Mouse (Mus musculus): Measurements from ENCODE around the gene Olfr120. TPM values are rescaled to one million over a fixed set of nuclear protein-coding genes. Genes with fewer than 3 reads are reported as not detected.
"Not testable (repeated sequence)": the region's sequence is repeated elsewhere in the genome, so short reads cannot be mapped to it uniquely, and the experiment has no call there.

Gene Olfr120
- total RNA-seq (2015; ENCODE audit: low replicate concordance) (not detected in 2 replicates), total RNA-seq (2017; ENCODE audit: low replicate concordance) (not detected in 2 replicates)

- ATAC-seq (replicated peaks; ENCODE audit: low FRiP score, poor library complexity, severe bottlenecking), result no peak
Measured at GRCm38 (mm10) chr17:37721508-37721907, at the start of gene Olfr120. Gene Olfr120 (plus strand): TSS chr17:37721808.

- not testable (repeated sequence) for ATAC-seq (replicated peaks; ENCODE audit: low FRiP score, poor library complexity, severe bottlenecking)
Measured at GRCm38 (mm10) chr17:37696264-37696663, 25.3 kb upstream of the Olfr120 start, which contains the start of gene Olfr119. Gene Olfr119 (plus strand): TSS chr17:37696564.

GRCm38 (mm10) chr17:37738070-37738469, 16.5 kb downstream of the Olfr120 start:
- ATAC-seq (replicated peaks; ENCODE audit: low FRiP score, poor library complexity, severe bottlenecking), result no peak

- no peak for ATAC-seq (replicated peaks; ENCODE audit: low FRiP score, poor library complexity, severe bottlenecking)
Measured at GRCm38 (mm10) chr17:37768307-37768706, 46.7 kb downstream of the Olfr120 start, which contains the start of gene Olfr122. Gene Olfr122 (plus strand): TSS chr17:37768607.

Other genes starting within 250 kb of the Olfr120 start
- not detected in 2 replicates for gene H2-M2, start 238.3 kb upstream of the Olfr120 start, total RNA-seq (2015; ENCODE audit: low replicate concordance)
- gene H2-M2, start 238.3 kb upstream of the Olfr120 start, total RNA-seq (2017; ENCODE audit: low replicate concordance), result 0.34 TPM in 1 of 2 replicates, not detected in the other
- gene Olfr110, start 229.3 kb upstream of the Olfr120 start, total RNA-seq (2015; ENCODE audit: low replicate concordance), result not detected in 2 replicates
- gene Olfr110, start 229.3 kb upstream of the Olfr120 start, total RNA-seq (2017; ENCODE audit: low replicate concordance), result not detected in 2 replicates
- gene Olfr111, start 213.8 kb upstream of the Olfr120 start, total RNA-seq (2015; ENCODE audit: low replicate concordance), result not detected in 2 replicates
- not detected in 2 replicates for gene Olfr111, start 213.8 kb upstream of the Olfr120 start, total RNA-seq (2017; ENCODE audit: low replicate concordance)
- not detected in 2 replicates for gene Olfr112, start 152.4 kb upstream of the Olfr120 start, total RNA-seq (2015; ENCODE audit: low replicate concordance)
- 0.09 TPM in 1 of 2 replicates, not detected in the other for gene Olfr112, start 152.4 kb upstream of the Olfr120 start, total RNA-seq (2017; ENCODE audit: low replicate concordance)
- gene Olfr113, start 144.1 kb upstream of the Olfr120 start, total RNA-seq (2015; ENCODE audit: low replicate concordance), result not detected in 2 replicates
- not detected in 2 replicates for gene Olfr113, start 144.1 kb upstream of the Olfr120 start, total RNA-seq (2017; ENCODE audit: low replicate concordance)
- gene Olfr114, start 129.1 kb upstream of the Olfr120 start, total RNA-seq (2015; ENCODE audit: low replicate concordance), result not detected in 2 replicates
- gene Olfr114, start 129.1 kb upstream of the Olfr120 start, total RNA-seq (2017; ENCODE audit: low replicate concordance), result not detected in 2 replicates
- gene Olfr115, start 94.7 kb upstream of the Olfr120 start, total RNA-seq (2015; ENCODE audit: low replicate concordance), result not detected in 2 replicates
- not detected in 2 replicates for gene Olfr115, start 94.7 kb upstream of the Olfr120 start, total RNA-seq (2017; ENCODE audit: low replicate concordance)
- gene Olfr116, start 94.6 kb upstream of the Olfr120 start, total RNA-seq (2015; ENCODE audit: low replicate concordance), result not detected in 2 replicates
- not detected in 2 replicates for gene Olfr116, start 94.6 kb upstream of the Olfr120 start, total RNA-seq (2017; ENCODE audit: low replicate concordance)
- not detected in 2 replicates for gene Olfr117, start 58.0 kb upstream of the Olfr120 start, total RNA-seq (2015; ENCODE audit: low replicate concordance)
- not detected in 2 replicates for gene Olfr117, start 58.0 kb upstream of the Olfr120 start, total RNA-seq (2017; ENCODE audit: low replicate concordance)
- not detected in 2 replicates for gene Olfr118, start 54.8 kb upstream of the Olfr120 start, total RNA-seq (2015; ENCODE audit: low replicate concordance)
- not detected in 2 replicates for gene Olfr118, start 54.8 kb upstream of the Olfr120 start, total RNA-seq (2017; ENCODE audit: low replicate concordance)
- not detected in 2 replicates for gene Olfr119, start 25.2 kb upstream of the Olfr120 start, total RNA-seq (2015; ENCODE audit: low replicate concordance)
- not detected in 2 replicates for gene Olfr119, start 25.2 kb upstream of the Olfr120 start, total RNA-seq (2017; ENCODE audit: low replicate concordance)
- not detected in 2 replicates for gene Olfr121, start 27.0 kb downstream of the Olfr120 start, total RNA-seq (2015; ENCODE audit: low replicate concordance)
- gene Olfr121, start 27.0 kb downstream of the Olfr120 start, total RNA-seq (2017; ENCODE audit: low replicate concordance), result not detected in 2 replicates
- not detected in 2 replicates for gene Olfr122, start 46.8 kb downstream of the Olfr120 start, total RNA-seq (2015; ENCODE audit: low replicate concordance)
- gene Olfr122, start 46.8 kb downstream of the Olfr120 start, total RNA-seq (2017; ENCODE audit: low replicate concordance), result not detected in 2 replicates
- gene Olfr123, start 71.7 kb downstream of the Olfr120 start, total RNA-seq (2015; ENCODE audit: low replicate concordance), result not detected in 2 replicates
- not detected in 2 replicates for gene Olfr123, start 71.7 kb downstream of the Olfr120 start, total RNA-seq (2017; ENCODE audit: low replicate concordance)
- not detected in 2 replicates for gene Olfr124, start 78.1 kb downstream of the Olfr120 start, total RNA-seq (2015; ENCODE audit: low replicate concordance)
- not detected in 2 replicates for gene Olfr124, start 78.1 kb downstream of the Olfr120 start, total RNA-seq (2017; ENCODE audit: low replicate concordance)
- gene Olfr125, start 111.1 kb downstream of the Olfr120 start, total RNA-seq (2015; ENCODE audit: low replicate concordance), result not detected in 2 replicates
- gene Olfr125, start 111.1 kb downstream of the Olfr120 start, total RNA-seq (2017; ENCODE audit: low replicate concordance), result not detected in 2 replicates
- gene Olfr126, start 125.7 kb downstream of the Olfr120 start, total RNA-seq (2015; ENCODE audit: low replicate concordance), result not detected in 2 replicates
- not detected in 2 replicates for gene Olfr126, start 125.7 kb downstream of the Olfr120 start, total RNA-seq (2017; ENCODE audit: low replicate concordance)
- gene Olfr127, start 178.6 kb downstream of the Olfr120 start, total RNA-seq (2015; ENCODE audit: low replicate concordance), result not detected in 2 replicates
- gene Olfr127, start 178.6 kb downstream of the Olfr120 start, total RNA-seq (2017; ENCODE audit: low replicate concordance), result 0.14 TPM in 1 of 2 replicates, not detected in the other
- gene Olfr128, start 198.7 kb downstream of the Olfr120 start, total RNA-seq (2015; ENCODE audit: low replicate concordance), result not detected in 2 replicates
- gene Olfr128, start 198.7 kb downstream of the Olfr120 start, total RNA-seq (2017; ENCODE audit: low replicate concordance), result not detected in 2 replicates
- not detected in 2 replicates for gene Olfr761, start 231.3 kb downstream of the Olfr120 start, total RNA-seq (2015; ENCODE audit: low replicate concordance)
- gene Olfr761, start 231.3 kb downstream of the Olfr120 start, total RNA-seq (2017; ENCODE audit: low replicate concordance), result not detected in 2 replicates

Data from erythroblast, adult 5-6 weeks (primary cell).